Mouse (Mus musculus) fibroblast of lung, adult 2 months (primary cell): ENCODE measurements at regions not wholly inside any gene's neighbourhood (a gene's known extent, or its start where the extent isn't known, plus 50 kb on each side); places are given as distances from the start of the nearest gene placed in this dataset.
A peak's percentile ranks its signal among the peaks of the same experiment; 100 is the strongest.

Experiments
- DNase-seq: peaks from one replicate; pipeline ENCODE4 v3.0.0-alpha.2; 2011; ENCODE audit warnings: low read depth

- DNase-seq, result no peak
These were observed 75.0 kb downstream of the Lbh start for GRCm38 (mm10) chr17:72993134-72993533.

- DNase-seq, result no peak
These were observed 75.5 kb downstream of the Lbh start for GRCm38 (mm10) chr17:72993626-72994025.

GRCm38 (mm10) chr17:72996539-72996938 lies 78.4 kb downstream of the Lbh start:
- DNase-seq, result no peak

- peak; percentile 48 for DNase-seq
These were observed 79.3 kb downstream of the Lbh start for GRCm38 (mm10) chr17:72997301-72997921.

- no peak for DNase-seq
These were observed 87.0 kb downstream of the Lbh start for GRCm38 (mm10) chr17:73005100-73005499.

- no peak for DNase-seq
These were observed 90.8 kb downstream of the Lbh start for GRCm38 (mm10) chr17:73008901-73009300.

GRCm38 (mm10) chr17:73009962-73010361 lies 91.9 kb downstream of the Lbh start:
- peak; percentile 57 for DNase-seq

- DNase-seq, result no peak
These were observed 94.3 kb downstream of the Lbh start for GRCm38 (mm10) chr17:73012356-73012755.

- DNase-seq, result no peak
These were observed 94.8 kb upstream of the Lclat1 start for GRCm38 (mm10) chr17:73012954-73013353.

GRCm38 (mm10) chr17:73014090-73014853 lies 93.5 kb upstream of the Lclat1 start:
- no peak for DNase-seq

- DNase-seq, result no peak
These were observed 90.6 kb upstream of the Lclat1 start for GRCm38 (mm10) chr17:73017173-73017572.

GRCm38 (mm10) chr17:73022630-73023051 lies 85.1 kb upstream of the Lclat1 start:
- no peak for DNase-seq

GRCm38 (mm10) chr17:73023362-73024107 lies 84.2 kb upstream of the Lclat1 start:
- DNase-seq, result no peak

- no peak for DNase-seq
These were observed 80.7 kb upstream of the Lclat1 start for GRCm38 (mm10) chr17:73027122-73027521.

- DNase-seq, result no peak
These were observed 76.0 kb upstream of the Lclat1 start for GRCm38 (mm10) chr17:73031796-73032195.

GRCm38 (mm10) chr17:73032326-73032725 lies 75.5 kb upstream of the Lclat1 start:
- no peak for DNase-seq

GRCm38 (mm10) chr17:73034420-73034819 lies 73.4 kb upstream of the Lclat1 start:
- no peak for DNase-seq

- no peak for DNase-seq
These were observed 72.8 kb upstream of the Lclat1 start for GRCm38 (mm10) chr17:73034981-73035481.

GRCm38 (mm10) chr17:73036845-73037244 lies 70.9 kb upstream of the Lclat1 start:
- DNase-seq, result no peak

GRCm38 (mm10) chr17:73038586-73038985 lies 69.2 kb upstream of the Lclat1 start:
- no peak for DNase-seq

- DNase-seq, result no peak
These were observed 62.7 kb upstream of the Lclat1 start for GRCm38 (mm10) chr17:73044918-73045580.

- no peak for DNase-seq
These were observed 60.8 kb upstream of the Lclat1 start for GRCm38 (mm10) chr17:73046985-73047384.
